Mouse (Mus musculus) skeletal muscle tissue, postnatal 0 days (tissue): ENCODE data around the gene Olfr1420. TPM values are rescaled to one million over a fixed set of nuclear protein-coding genes. Genes with fewer than 3 reads are reported as not detected.

Source experiments
- microRNA-seq, 2 experiments: library from miRNA; unstranded; fragments of <30 nt; microRNA quantifications; one replicate each; pipeline ENCODE4; 2016
- polyA plus RNA-seq: library from polyadenylated mRNA; unstranded; fragments of >200 nt; fragmentation: Nextera tagmentation; extraction: Ambion mirVana; gene quantifications from 2 replicates; pipeline ENCODE4 v1.2.1, GENCODE M21; 2015

The Olfr1420 gene
- polyA plus RNA-seq: 0.08 TPM in 1 of 2 replicates, not detected in the other

DNA sequence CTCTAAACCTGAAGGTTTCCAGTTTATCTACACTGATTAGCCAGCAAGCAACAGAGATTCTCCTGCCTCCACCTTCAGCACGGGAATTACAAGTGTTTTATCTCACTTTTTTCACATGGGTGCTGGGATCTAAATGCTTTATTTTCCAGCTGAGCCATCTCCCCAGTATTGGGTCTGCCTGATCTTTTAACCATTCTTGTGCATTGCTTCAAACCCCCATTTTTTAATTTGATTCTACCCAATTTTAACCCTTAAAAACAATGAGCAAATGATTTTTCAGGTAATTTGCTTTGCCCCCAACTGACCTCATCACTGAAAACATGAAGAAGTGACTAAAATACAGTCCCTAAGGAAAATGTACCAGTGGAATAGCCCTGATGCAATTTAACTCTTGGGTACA, at the start of gene Olfr1420:
Olfr1420 (plus strand) TSS at position 301 of the 400 bp plus-strand sequence.

GRCm38 (mm10) chr19:11839119-11839518, 47.2 kb upstream of the Olfr1420 start, which contains the start of gene Olfr1417:
Olfr1417 (minus strand) TSS chr19:11839219.

GRCm38 (mm10) chr19:11860966-11861365, 25.4 kb upstream of the Olfr1420 start, which contains the start of gene Olfr1418:
Olfr1418 (minus strand) TSS chr19:11861066.

GRCm38 (mm10) chr19:11875006-11875405, 11.4 kb upstream of the Olfr1420 start, which contains the start of gene Olfr1419:
Olfr1419 (minus strand) TSS chr19:11875106.

DNA sequence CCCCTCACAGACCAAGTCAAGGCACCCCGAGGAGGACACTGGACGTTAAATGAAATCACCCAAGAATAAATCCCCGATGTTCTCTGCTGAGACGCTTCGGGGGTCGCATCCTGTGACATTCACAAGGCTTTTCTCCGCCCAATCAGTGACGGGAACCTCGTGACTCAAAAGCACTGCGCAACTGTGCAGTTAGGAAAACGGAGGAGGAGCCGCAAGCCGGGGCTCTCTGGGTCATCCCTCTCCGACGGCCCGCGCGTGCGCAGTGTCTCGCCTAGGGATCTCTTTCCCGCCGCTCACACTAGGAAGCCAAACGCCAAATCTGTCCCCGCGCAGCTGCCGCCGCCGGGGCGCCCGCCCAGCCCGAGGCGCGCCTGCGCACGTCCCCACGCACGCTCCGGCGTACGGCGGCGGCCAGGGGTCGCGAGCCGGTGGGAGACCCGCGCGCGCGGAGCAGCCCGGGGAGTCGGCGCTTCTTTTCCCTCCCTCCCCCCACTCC, 25.7 kb downstream of the Olfr1420 start, which contains the start of gene Patl1:
Patl1 (plus strand) TSS at position 363 of the 496 bp plus-strand sequence.

Small RNA genes within 50 kb of the gene (microRNA-seq; reads per million reads assigned to microRNA genes)
- gene Mir6994: 5.7 to 6.4 reads per million in 2 experiments

Other genes starting within 250 kb of the Olfr1420 start
- gene Ms4a3, start 245.7 kb upstream of the Olfr1420 start, polyA plus RNA-seq: 0.21 TPM in 1 of 2 replicates, not detected in the other
- not detected in 2 replicates for gene Oosp2, start 226.0 kb upstream of the Olfr1420 start, polyA plus RNA-seq
- gene Oosp1, start 195.4 kb upstream of the Olfr1420 start, polyA plus RNA-seq: not detected in 2 replicates
- not detected in 2 replicates for gene Oosp3, start 189.5 kb upstream of the Olfr1420 start, polyA plus RNA-seq
- not detected in 2 replicates for gene Gif, start 139.0 kb upstream of the Olfr1420 start, polyA plus RNA-seq
- gene Mrpl16, start 116.2 kb upstream of the Olfr1420 start, polyA plus RNA-seq: 43.4 and 44.6 TPM in 2 replicates
- gene Stx3, start 67.2 kb upstream of the Olfr1420 start, polyA plus RNA-seq: 3.1 and 3.5 TPM in 2 replicates
- not detected in 2 replicates for gene Olfr1417, start 47.3 kb upstream of the Olfr1420 start, polyA plus RNA-seq
- gene Olfr1418, start 25.5 kb upstream of the Olfr1420 start, polyA plus RNA-seq: not detected in 2 replicates
- gene Olfr1419, start 11.5 kb upstream of the Olfr1420 start, polyA plus RNA-seq: not detected in 2 replicates
- gene Patl1, start 25.8 kb downstream of the Olfr1420 start, polyA plus RNA-seq: 10.0 and 11.3 TPM in 2 replicates
- gene Osbp, start 79.4 kb downstream of the Olfr1420 start, polyA plus RNA-seq: 5.6 and 6.3 TPM in 2 replicates
- gene Olfr1423, start 154.8 kb downstream of the Olfr1420 start, polyA plus RNA-seq: not detected in 2 replicates
- not detected in 2 replicates for gene Olfr1424, start 176.1 kb downstream of the Olfr1420 start, polyA plus RNA-seq
- not detected in 2 replicates for gene Olfr1425, start 191.2 kb downstream of the Olfr1420 start, polyA plus RNA-seq
- not detected in 2 replicates for gene Olfr1426, start 205.4 kb downstream of the Olfr1420 start, polyA plus RNA-seq
- gene Olfr1427, start 216.8 kb downstream of the Olfr1420 start, polyA plus RNA-seq: not detected in 2 replicates
- not detected in 2 replicates for gene Olfr1428, start 229.3 kb downstream of the Olfr1420 start, polyA plus RNA-seq
- not detected in 2 replicates for gene Olfr76, start 236.6 kb downstream of the Olfr1420 start, polyA plus RNA-seq